19 mouse cellular contexts compared by ENCODE assay signal in the genomic region with DNA sequence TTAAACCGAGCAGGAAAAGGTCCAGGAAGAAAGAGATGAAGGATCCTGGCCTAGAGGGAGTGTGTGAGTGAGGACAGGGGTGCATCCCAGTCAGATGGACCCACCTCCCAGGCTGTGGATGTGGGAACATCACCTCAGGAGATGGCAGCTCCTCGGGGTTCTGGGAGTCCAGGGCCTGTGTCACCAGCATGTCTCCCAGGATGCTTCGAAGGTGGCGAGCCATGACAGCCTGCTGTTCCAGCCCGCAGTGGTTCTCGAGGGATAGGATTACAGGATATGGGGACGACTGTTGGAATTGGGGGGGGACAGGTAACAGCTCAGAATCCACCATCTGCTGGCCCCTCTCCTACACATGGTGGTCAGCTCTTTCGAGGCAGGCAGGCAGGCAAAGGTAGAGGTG. TPM values are rescaled to one million over a fixed set of nuclear protein-coding genes. Genes with fewer than 3 reads are reported as not detected.
DNase-seq lines count a peak whose midpoint lies in the region; ATAC-seq and TF ChIP-seq lines count a peak whose summit lies in the region.
"Had no signal": no experiment of that assay in that cellular context is flagged by ENCODE, and none has a peak within 500 bp of the region (broad histone marks: within the 10 kb centered on the region; RNA-seq: fewer than 3 reads in every experiment).

No protein-coding gene starts in this region.

- WGBS in forebrain, embryonic 11.5 days, result 88% methylated on average over 8 of the region's 8 CpGs
- 86% methylated on average over 8 of the region's 8 CpGs for WGBS in forebrain, embryonic 15.5 days
- WGBS in heart, embryonic 12.5 days, result 75% methylated on average over 8 of the region's 8 CpGs

- H3K4me2 ChIP-seq in forebrain, embryonic 11.5 days (ENCODE audit: low read depth, low read length, severe bottlenecking), result no peak overlapping the region
- no peak overlapping the region for H3K4me2 ChIP-seq in forebrain, embryonic 15.5 days (replicated peaks)
- H3K4me2 ChIP-seq in heart, embryonic 12.5 days, result no peak overlapping the region
- H3K4me2 ChIP-seq: embryonic facial prominence, embryonic 12.5 days; forebrain, embryonic 13.5 days had no signal

- no peak overlapping the region for H3K9ac ChIP-seq in forebrain, embryonic 11.5 days (ENCODE audit: low read length)
- H3K9ac ChIP-seq in forebrain, embryonic 15.5 days (replicated peaks), result no peak overlapping the region
- H3K9ac ChIP-seq in heart, embryonic 12.5 days, result no peak overlapping the region
- H3K9ac ChIP-seq: embryonic facial prominence, embryonic 12.5 days; forebrain, embryonic 13.5 days; forebrain, postnatal 0 days had no signal

- no peak overlapping the region for H3K27ac ChIP-seq in forebrain, embryonic 11.5 days (ENCODE audit: low read depth, low read length)
- no peak overlapping the region for H3K27ac ChIP-seq in forebrain, embryonic 15.5 days (replicated peaks)
- H3K27ac ChIP-seq in gastrocnemius, adult 2 months, result no peak overlapping the region
- H3K27ac ChIP-seq in heart, embryonic 12.5 days (ENCODE audit: poor library complexity, severe bottlenecking), result no peak overlapping the region
- H3K27ac ChIP-seq: embryonic facial prominence, embryonic 10.5 days; embryonic facial prominence, embryonic 12.5 days; forebrain, embryonic 13.5 days had no signal

- intact Hi-C loops in gastrocnemius, adult 2 months (cut with DNase I), result no loop called here
- intact Hi-C loops in gastrocnemius, postnatal 36 days (cut with DNase I), result no loop called here

- no peak for TF ChIP-seq CTCF in gastrocnemius, adult 2 months (IDR thresholded peaks at IDR 0.05)

- peak; percentile 48 for DNase-seq in forebrain, embryonic 11.5 days (ENCODE audit: low spot score)
- DNase-seq in gastrocnemius, adult 2 months, result peak; percentile 17
- DNase-seq in gastrocnemius, postnatal 36 days, result no peak
- peak; percentile 93 for DNase-seq in heart, adult 11 months
- DNase-seq: adrenal gland, adult 8-10 months; adrenal gland, postnatal 14 days; adrenal gland, postnatal 36 days; B cell, adult 2 months; forebrain, postnatal 0 days had no signal

- no peak for ATAC-seq in forebrain, embryonic 11.5 days (replicated peaks; ENCODE audit: low FRiP score)
- ATAC-seq in forebrain, embryonic 15.5 days (replicated peaks), result no peak
- no peak for ATAC-seq in heart, embryonic 12.5 days (ENCODE audit: insufficient number of reproducible peaks, low FRiP score)
- ATAC-seq: activated CD4-positive, CD25-positive, alpha-beta regulatory T cell, adult 4 months; CD4-positive, CD25-positive, alpha-beta regulatory T cell, adult 4 months; forebrain, embryonic 13.5 days; forebrain, postnatal 0 days; Patski had no signal

- H3K4me1 ChIP-seq in forebrain, embryonic 11.5 days (replicated peaks; ENCODE audit: control insufficient read depth, insufficient read depth, low read length), result peaks cover 7% of the 10 kb centered on the region; the same call in 1 of the 2 replicates
- H3K4me1 ChIP-seq in forebrain, embryonic 15.5 days, result peaks cover 10% of the 10 kb centered on the region
- peaks cover 35% of the 10 kb centered on the region for H3K4me1 ChIP-seq in heart, embryonic 12.5 days (replicated peaks)

- no peaks in the 10 kb centered on the region for H3K9me3 ChIP-seq in forebrain, embryonic 11.5 days (ENCODE audit: control insufficient read depth, low read length)
- no peaks in the 10 kb centered on the region for H3K9me3 ChIP-seq in forebrain, embryonic 15.5 days
- no peaks in the 10 kb centered on the region for H3K9me3 ChIP-seq in heart, embryonic 12.5 days (replicated peaks)
- H3K9me3 ChIP-seq: embryonic facial prominence, embryonic 10.5 days; embryonic facial prominence, embryonic 12.5 days; forebrain, embryonic 13.5 days; G1E had no signal

- H3K4me3 ChIP-seq in forebrain, embryonic 11.5 days (ENCODE audit: low read depth, low read length), result no peak overlapping the region
- no peak overlapping the region for H3K4me3 ChIP-seq in forebrain, embryonic 15.5 days
- H3K4me3 ChIP-seq in gastrocnemius, adult 2 months, result no peak overlapping the region
- no peak overlapping the region for H3K4me3 ChIP-seq in heart, embryonic 12.5 days
- H3K4me3 ChIP-seq: embryonic facial prominence, embryonic 10.5 days; embryonic facial prominence, embryonic 12.5 days; forebrain, embryonic 13.5 days had no signal

- peaks cover 19% of the 10 kb centered on the region for H3K27me3 ChIP-seq in forebrain, embryonic 11.5 days (ENCODE audit: control insufficient read depth, insufficient read depth, low read length)
- H3K27me3 ChIP-seq in forebrain, embryonic 15.5 days, result peaks cover 14% of the 10 kb centered on the region
- H3K27me3 ChIP-seq in heart, embryonic 12.5 days (replicated peaks), result peaks cover 16% of the 10 kb centered on the region
- H3K27me3 ChIP-seq: CH12.LX, Patski had no signal

- no peaks in the 10 kb centered on the region for H3K36me3 ChIP-seq in forebrain, embryonic 11.5 days (ENCODE audit: control insufficient read depth, insufficient read depth, low read length)
- no peaks in the 10 kb centered on the region for H3K36me3 ChIP-seq in forebrain, embryonic 15.5 days
- H3K36me3 ChIP-seq in heart, embryonic 12.5 days, result peaks cover 33% of the 10 kb centered on the region
- H3K36me3 ChIP-seq: embryonic facial prominence, embryonic 12.5 days had no signal

RNA-seq across cellular contexts. Expression of gene Plcd3, which starts 24.9 kb away (rescaled TPM):
- polyA plus RNA-seq in forebrain, embryonic 11.5 days (2014; fragmentation: Nextera tagmentation; extraction: Ambion mirVana), result 0.69 and 0.86 TPM in 2 replicates
- 1.9 and 2.3 TPM in 2 replicates for polyA plus RNA-seq in forebrain, embryonic 15.5 days (2015; fragmentation: Nextera tagmentation; extraction: Ambion mirVana)
- total RNA-seq in gastrocnemius, adult 2 months (2021), result 1 to 10 TPM; 4.6 to 5.9 TPM
- total RNA-seq in gastrocnemius, postnatal 36 days (2021), result 1 to 10 TPM; 3.8 to 4.0 TPM
- 5.8 and 6.6 TPM in 2 replicates for polyA plus RNA-seq in heart, embryonic 12.5 days (2016; fragmentation: Nextera tagmentation; extraction: Ambion mirVana)
- polyA plus RNA-seq: G1E had no signal

RNA-seq across cellular contexts. Expression of gene Acbd4, which starts 24.9 kb away (rescaled TPM):
- polyA plus RNA-seq in forebrain, embryonic 11.5 days (2014; fragmentation: Nextera tagmentation; extraction: Ambion mirVana), result 7.8 and 8.1 TPM in 2 replicates
- polyA plus RNA-seq in forebrain, embryonic 15.5 days (2015; fragmentation: Nextera tagmentation; extraction: Ambion mirVana), result 14.6 and 14.8 TPM in 2 replicates
- 10 to 100 TPM; 24.2 to 28.6 TPM for total RNA-seq in gastrocnemius, adult 2 months (2021)
- total RNA-seq in gastrocnemius, postnatal 36 days (2021), result 10 to 100 TPM; 26.8 to 31.1 TPM
- polyA plus RNA-seq in heart, embryonic 12.5 days (2016; fragmentation: Nextera tagmentation; extraction: Ambion mirVana), result 13.5 and 13.8 TPM in 2 replicates

RNA-seq across cellular contexts. Expression of gene Hexim1, which starts 39.5 kb away (rescaled TPM):
- polyA plus RNA-seq in forebrain, embryonic 11.5 days (2014; fragmentation: Nextera tagmentation; extraction: Ambion mirVana), result 3.9 and 4.6 TPM in 2 replicates
- 3.4 and 3.8 TPM in 2 replicates for polyA plus RNA-seq in forebrain, embryonic 15.5 days (2015; fragmentation: Nextera tagmentation; extraction: Ambion mirVana)
- total RNA-seq in gastrocnemius, adult 2 months (2021), result 10 to 100 TPM; 18.6 to 21.8 TPM
- total RNA-seq in gastrocnemius, postnatal 36 days (2021), result 10 to 100 TPM; 14.7 to 17.0 TPM
- 2.8 and 3.0 TPM in 2 replicates for polyA plus RNA-seq in heart, embryonic 12.5 days (2016; fragmentation: Nextera tagmentation; extraction: Ambion mirVana)

RNA-seq across cellular contexts. Expression of gene Dcakd, which starts 48.4 kb away (rescaled TPM):
- polyA plus RNA-seq in forebrain, embryonic 11.5 days (2014; fragmentation: Nextera tagmentation; extraction: Ambion mirVana), result 276 and 295 TPM in 2 replicates
- polyA plus RNA-seq in forebrain, embryonic 15.5 days (2015; fragmentation: Nextera tagmentation; extraction: Ambion mirVana), result 152 and 168 TPM in 2 replicates
- 10 to 100 TPM; 12.4 to 25.8 TPM for total RNA-seq in gastrocnemius, adult 2 months (2021)
- total RNA-seq in gastrocnemius, postnatal 36 days (2021), result 10 to 100 TPM; 16.2 to 19.8 TPM
- polyA plus RNA-seq in heart, embryonic 12.5 days (2016; fragmentation: Nextera tagmentation; extraction: Ambion mirVana), result 94.1 and 95.2 TPM in 2 replicates

RNA-seq across cellular contexts. Expression of gene Nmt1, which starts 48.6 kb away (rescaled TPM):
- 53.8 and 58.6 TPM in 2 replicates for polyA plus RNA-seq in forebrain, embryonic 11.5 days (2014; fragmentation: Nextera tagmentation; extraction: Ambion mirVana)
- polyA plus RNA-seq in forebrain, embryonic 15.5 days (2015; fragmentation: Nextera tagmentation; extraction: Ambion mirVana), result 41.0 and 43.9 TPM in 2 replicates
- total RNA-seq in gastrocnemius, adult 2 months (2021), result 10 to 100 TPM; 43.8 to 51.9 TPM
- 10 to 100 TPM; 44.6 to 47.2 TPM for total RNA-seq in gastrocnemius, postnatal 36 days (2021)
- polyA plus RNA-seq in heart, embryonic 12.5 days (2016; fragmentation: Nextera tagmentation; extraction: Ambion mirVana), result 46.9 and 50.4 TPM in 2 replicates

Comparison
In these comparisons a context has a peak if more than half of its experiments do, and no peak if none do; other contexts are left out.
1. DNase-seq: peak in forebrain, embryonic 11.5 days (single experiment), gastrocnemius, adult 2 months (single experiment) and heart, adult 11 months (single experiment); none in gastrocnemius, postnatal 36 days (0 of 2).